Mouse (Mus musculus) limb, embryonic 10.5 days (tissue): Measurements from ENCODE around the gene Knl1. TPM values are rescaled to one million over a fixed set of nuclear protein-coding genes. Genes with fewer than 3 reads are reported as not detected.

ENCODE experiments used
- DNase-seq: peaks from one replicate; pipeline ENCODE4 v3.0.0-alpha.2; 2017; ENCODE audit warnings: low spot score
- H3K27ac ChIP-seq: fragments of 300-500 bp; sonication (generic); 2 replicates; pipeline ENCODE4 v1.5.1; 2016; ENCODE audit warnings: mild to moderate bottlenecking
- H3K27me3 ChIP-seq: fragments of 300-500 bp; sonication (generic); 2 replicates; pipeline ENCODE4 v1.6.1; 2016; ENCODE audit warnings: low read depth, mild to moderate bottlenecking; ENCODE audit not compliant: poor library complexity, severe bottlenecking
- H3K36me3 ChIP-seq: fragments of 300-500 bp; sonication (generic); 2 replicates; pipeline ENCODE4 v1.6.1; 2016; ENCODE audit warnings: mild to moderate bottlenecking, moderate library complexity
- H3K4me1 ChIP-seq: fragments of 300-500 bp; sonication (generic); 2 replicates; pipeline ENCODE4 v1.6.1; 2016
- H3K4me3 ChIP-seq: fragments of 300-500 bp; sonication (generic); 2 replicates; pipeline ENCODE4 v1.5.1; 2016; ENCODE audit warnings: mild to moderate bottlenecking, moderate library complexity
- H3K9me3 ChIP-seq: fragments of 300-500 bp; sonication (generic); replicated peaks from 2 replicates; pipeline ENCODE4 v1.6.1; 2016; ENCODE audit warnings: mild to moderate bottlenecking
- WGBS: fragments of 180-500 bp; shearing (Covaris S2); methylation state at CpG from one replicate; pipeline ENCODE4 v1.1.7; 2016; 5-methylcytosine and 5-hydroxymethylcytosine counted together
- polyA plus RNA-seq: library from polyadenylated mRNA; unstranded; fragments of >200 nt; fragmentation: Nextera tagmentation; extraction: Ambion mirVana; gene quantifications from 2 replicates; pipeline ENCODE4 v1.2.1, GENCODE M21; 2016

Gene Knl1
- polyA plus RNA-seq, 1 experiment from 2014 or later, result 58.0 TPM

DNA sequence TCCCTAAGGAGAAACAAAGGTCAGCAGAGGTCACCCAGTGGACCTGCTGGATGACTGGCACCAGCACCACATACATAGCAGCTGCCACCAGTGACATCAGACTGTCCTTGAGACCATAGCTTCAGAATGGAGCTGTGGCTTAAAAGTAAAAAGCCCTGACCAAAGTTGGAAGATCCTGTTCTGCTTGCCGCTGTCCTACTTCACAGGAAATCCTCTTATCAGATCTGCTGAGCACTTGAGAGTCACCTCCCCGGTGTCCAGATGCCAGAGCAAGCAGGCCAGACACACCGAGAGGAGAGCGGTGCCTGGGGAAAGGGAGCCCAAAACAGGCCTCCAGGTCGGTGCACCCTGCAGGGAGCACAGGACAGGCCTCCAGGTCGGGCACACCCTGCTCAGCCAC, 105.3 kb downstream of the Knl1 start:
- Histone ChIP-seq H3K36me3 (peaks cover 78% of the 10 kb centered on the region), H3K9me3 (no peaks in the 10 kb centered on the region), H3K4me3 (no peak overlapping the region), H3K4me1 (peaks cover 20% of the 10 kb centered on the region), H3K27ac (no peak overlapping the region), H3K27me3 (no peaks in the 10 kb centered on the region)
- WGBS, result 83% methylated on average over 6 of the region's 6 CpGs
- no peak for DNase-seq

- H3K4me3 ChIP-seq, result no peak overlapping the region
- no peaks in the 10 kb centered on the region for H3K9me3 ChIP-seq
- peaks cover 24% of the 10 kb centered on the region for H3K4me1 ChIP-seq
- WGBS, result 84% methylated on average over 2 of the region's 2 CpGs
- no peak for DNase-seq
- H3K27ac ChIP-seq, result no peak overlapping the region
- H3K36me3 ChIP-seq, result peaks cover 54% of the 10 kb centered on the region
- no peaks in the 10 kb centered on the region for H3K27me3 ChIP-seq
Measured at GRCm38 (mm10) chr2:119154683-119155082, 107.8 kb downstream of the Knl1 start.

Other genes with a start within 250 kb of the Knl1 start
- gene Knstrn, start 233.1 kb upstream of the Knl1 start, polyA plus RNA-seq, result 150 and 157 TPM in 2 replicates
- gene Ivd, start 185.2 kb upstream of the Knl1 start, polyA plus RNA-seq, result 86.6 and 90.6 TPM in 2 replicates
- gene Bahd1, start 146.7 kb upstream of the Knl1 start, polyA plus RNA-seq, result 2.4 and 2.6 TPM in 2 replicates
- gene Chst14, start 120.6 kb upstream of the Knl1 start, polyA plus RNA-seq, result 26.2 and 30.3 TPM in 2 replicates
- gene Ccdc32, start 17.7 kb upstream of the Knl1 start, polyA plus RNA-seq, result 18.2 and 19.7 TPM in 2 replicates
- gene Rpusd2, start 12.3 kb upstream of the Knl1 start, polyA plus RNA-seq, result 6.9 and 8.8 TPM in 2 replicates
- 94.5 and 95.9 TPM in 2 replicates for gene Rad51, start 65.7 kb downstream of the Knl1 start, polyA plus RNA-seq
- gene Rmdn3, start 109.9 kb downstream of the Knl1 start, polyA plus RNA-seq, result 52.1 and 53.8 TPM in 2 replicates
- gene Gchfr, start 120.7 kb downstream of the Knl1 start, polyA plus RNA-seq, result 6.5 and 8.4 TPM in 2 replicates
- gene Gm14137, start 127.4 kb downstream of the Knl1 start, polyA plus RNA-seq, result 0.73 and 0.95 TPM in 2 replicates
- gene Zfyve19, start 161.5 kb downstream of the Knl1 start, polyA plus RNA-seq, result 62.1 and 64.2 TPM in 2 replicates
- 28.7 and 30.4 TPM in 2 replicates for gene Dnajc17, start 161.7 kb downstream of the Knl1 start, polyA plus RNA-seq
- gene Ppp1r14d, start 182.8 kb downstream of the Knl1 start, polyA plus RNA-seq, result not detected in 2 replicates
- 8.9 and 9.5 TPM in 2 replicates for gene Spint1, start 190.2 kb downstream of the Knl1 start, polyA plus RNA-seq
- gene Rhov, start 224.2 kb downstream of the Knl1 start, polyA plus RNA-seq, result 2.7 and 7.6 TPM in 2 replicates
- gene Vps18, start 241.6 kb downstream of the Knl1 start, polyA plus RNA-seq, result 23.0 and 26.9 TPM in 2 replicates